Mouse (Mus musculus) liver, embryonic 14.5 days (tissue): ENCODE measurements around the gene Sun1.

Experiments
- CTCF ChIP-seq: IDR thresholded peaks from 2 replicates; pipeline ENCODE4 v1.5.1; 2016; ENCODE audit warnings: antibody characterized with exemption, low read depth, control low read depth
- EP300 ChIP-seq: IDR thresholded peaks from 2 replicates; pipeline ENCODE4 v1.6.1; 2016; ENCODE audit warnings: antibody characterized with exemption, low read depth

DNA sequence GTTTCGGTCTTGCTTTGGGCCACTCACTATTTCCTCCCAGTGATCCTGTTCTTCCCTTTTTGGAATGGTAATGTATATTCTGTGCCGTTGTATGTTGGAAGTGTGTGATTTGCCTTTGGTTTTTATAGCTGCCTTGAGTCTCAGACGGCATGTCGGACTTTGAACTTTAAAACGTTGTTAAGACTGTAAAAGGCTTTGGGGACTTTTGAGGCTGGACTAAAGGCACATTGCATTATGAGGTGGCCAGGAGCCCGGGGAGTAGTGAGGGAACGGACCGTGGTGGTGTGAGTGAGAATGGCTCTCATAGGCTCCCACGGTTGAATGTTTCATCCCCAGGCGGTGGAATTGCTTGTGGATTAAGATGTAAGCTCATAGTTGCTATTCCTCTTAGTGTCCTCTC, 96.7 kb downstream of the Sun1 start:
- TF ChIP-seq CTCF (no peak), EP300 (no peak)
